Mouse (Mus musculus) CD4-positive helper T cell, adult 2 months (primary cell): ENCODE results near the gene Galntl6.
"Not testable (repeated sequence)": the region's sequence is repeated elsewhere in the genome, so short reads cannot be mapped to it uniquely, and the experiment has no call there.

Source experiments
- DNase-seq: peaks from one replicate; pipeline ENCODE4 v3.0.0-alpha.2; 2012; ENCODE audit warnings: low read depth, missing footprints, low spot score

Galntl6 gene

DNA sequence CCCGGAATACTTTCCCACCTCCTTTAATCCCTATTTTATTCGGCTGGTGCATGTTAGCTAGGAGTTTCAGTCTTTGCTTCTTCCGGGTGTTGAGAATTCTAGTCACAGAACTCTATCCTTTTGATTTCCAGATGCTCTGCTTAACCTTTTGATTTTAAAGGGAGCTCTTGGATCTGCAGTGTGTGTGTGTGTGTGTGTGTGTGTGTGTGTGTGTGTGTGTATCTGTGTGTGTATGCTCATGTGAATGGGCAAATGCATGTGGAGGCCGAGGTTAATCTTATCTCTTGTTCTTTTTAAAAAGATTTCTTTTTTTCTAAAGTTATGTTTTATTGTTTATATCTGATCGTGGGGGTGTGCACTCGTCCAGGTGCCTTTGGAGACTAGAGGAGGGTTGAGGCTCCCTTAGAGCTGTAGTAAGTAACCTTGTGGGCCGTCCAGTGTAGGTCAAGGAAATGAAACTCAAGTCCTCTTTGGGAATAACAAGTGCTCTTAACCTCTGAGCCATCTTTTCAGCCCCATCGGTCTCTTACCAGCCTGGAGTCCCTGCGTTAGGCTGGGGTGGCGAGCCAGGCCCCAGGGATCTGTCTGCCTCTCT, 1145.9 kb downstream of the Galntl6 start:
- DNase-seq = no peak

DNA sequence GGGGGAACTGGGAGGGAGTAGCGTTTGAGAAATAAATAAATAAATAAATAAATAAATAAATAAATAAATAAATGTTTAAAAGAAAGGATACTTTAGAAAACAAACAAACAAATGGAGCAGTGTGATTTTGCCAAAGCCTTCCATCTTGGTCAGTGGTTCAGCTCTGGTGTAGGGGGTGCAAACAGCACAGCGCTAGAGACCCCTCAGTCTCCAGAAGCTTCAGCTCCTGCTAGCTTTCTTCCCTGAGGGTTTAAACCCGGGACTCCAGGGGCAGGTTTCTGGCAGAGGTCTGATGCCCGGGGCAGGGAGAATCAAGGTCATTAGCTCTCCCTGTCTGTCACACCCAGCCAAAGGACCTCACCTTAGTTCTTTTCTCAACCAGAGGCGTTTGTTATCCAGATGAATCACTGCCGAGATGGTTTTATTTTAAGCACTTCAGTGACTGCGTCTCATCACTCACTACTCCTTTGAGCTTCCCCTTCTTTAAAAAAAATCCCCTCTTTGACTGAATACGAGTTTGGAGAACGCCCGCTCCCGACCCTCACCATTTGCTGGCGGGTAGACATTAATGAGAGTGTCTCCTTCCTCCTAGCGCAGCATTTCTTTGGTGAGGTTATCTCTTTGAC, 1146.6 kb downstream of the Galntl6 start:
- no peak for DNase-seq

GRCm38 (mm10) chr8:57765192-57765591, 1147.2 kb downstream of the Galntl6 start:
- DNase-seq = no peak

- DNase-seq = not testable (repeated sequence)
Observed at GRCm38 (mm10) chr8:57762622-57763021, 1149.8 kb downstream of the Galntl6 start.

DNA sequence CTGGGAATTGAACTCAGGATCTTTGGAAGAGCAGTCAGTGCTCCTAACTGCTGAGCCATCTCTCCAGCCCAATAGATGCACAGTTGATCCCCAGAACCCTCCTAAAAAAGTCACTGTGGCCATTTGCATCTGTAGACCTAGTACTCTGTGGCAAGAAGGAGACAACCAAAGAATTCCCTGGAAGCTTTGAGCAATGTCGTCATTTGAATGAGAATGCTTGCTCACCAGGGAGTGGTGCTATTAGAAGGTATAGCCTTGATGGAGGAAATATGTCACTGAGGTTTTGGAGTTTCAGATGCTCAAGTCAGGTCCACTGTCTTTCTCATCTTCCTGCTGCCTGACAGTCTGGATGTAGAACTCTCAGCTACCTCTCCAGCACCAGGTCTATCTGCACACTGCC, 1151.5 kb downstream of the Galntl6 start:
- no peak for DNase-seq

GRCm38 (mm10) chr8:57758857-57759256, 1153.6 kb downstream of the Galntl6 start:
- DNase-seq = peak; percentile 44

- no peak for DNase-seq
Observed at GRCm38 (mm10) chr8:57757476-57757875, 1155.0 kb downstream of the Galntl6 start.

DNA sequence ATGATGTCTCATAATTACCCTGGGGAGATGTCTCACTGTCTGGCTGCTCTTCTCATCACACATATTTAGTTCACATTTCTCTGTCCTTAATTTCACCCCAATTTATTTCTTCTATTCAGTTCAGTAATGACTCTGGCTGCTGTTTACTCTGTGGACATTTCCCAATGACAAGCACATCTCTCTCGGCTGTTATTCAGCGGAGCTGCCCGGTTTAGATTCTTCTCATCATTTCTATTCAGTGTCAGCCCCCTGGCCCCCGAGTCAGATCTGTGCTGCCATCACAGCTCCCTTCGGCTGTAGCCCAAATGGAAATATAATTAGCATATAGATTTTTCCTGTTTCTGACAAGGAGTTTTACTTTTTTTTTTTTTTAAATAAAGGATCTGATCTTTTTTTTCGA, 1158.4 kb downstream of the Galntl6 start:
- DNase-seq = no peak

GRCm38 (mm10) chr8:57743636-57744035, 1168.8 kb downstream of the Galntl6 start:
- peak; percentile 70 for DNase-seq

GRCm38 (mm10) chr8:57741983-57742382, 1170.5 kb downstream of the Galntl6 start:
- peak; percentile 16 for DNase-seq

DNA sequence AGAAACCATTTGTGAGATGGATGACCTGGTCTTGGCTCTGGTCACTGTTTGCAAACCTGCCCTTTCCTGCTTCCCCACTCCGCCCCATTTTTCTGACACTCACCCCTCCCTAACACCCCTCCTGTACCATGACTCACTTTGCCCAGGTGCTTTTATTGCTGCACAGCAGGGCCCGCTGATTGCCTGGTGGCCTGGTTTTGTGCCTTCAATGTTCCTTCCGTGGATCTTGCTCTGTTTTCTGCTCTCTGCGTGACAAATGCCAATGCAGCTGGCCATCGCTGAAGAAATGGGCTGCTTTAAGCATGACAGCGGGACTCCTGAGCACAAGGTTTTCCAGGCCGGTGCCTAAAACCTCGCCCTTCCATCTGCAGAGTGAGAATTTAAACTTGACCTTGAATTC, 1171.1 kb downstream of the Galntl6 start:
- DNase-seq = no peak

DNA sequence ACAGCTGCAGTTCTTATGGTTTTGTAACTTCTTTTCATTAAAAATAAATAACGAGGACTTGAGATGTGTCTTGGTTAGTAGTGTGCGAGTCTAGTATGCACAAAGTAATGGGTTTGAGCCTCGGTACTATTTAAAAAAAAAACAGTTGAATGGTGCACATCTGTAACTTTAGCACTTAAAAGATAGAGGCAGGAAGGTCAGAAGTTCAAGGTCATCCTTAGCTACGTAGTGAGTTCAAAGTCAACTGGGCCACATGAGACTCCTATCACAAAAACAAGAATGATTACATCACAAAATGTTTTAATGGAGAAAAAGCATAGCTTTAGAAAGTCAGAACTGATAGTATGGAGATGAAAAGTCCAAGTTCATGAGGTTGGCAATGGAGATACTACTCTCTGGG, 1175.2 kb downstream of the Galntl6 start:
- no peak for DNase-seq

GRCm38 (mm10) chr8:57732795-57733194, 1179.6 kb downstream of the Galntl6 start:
- DNase-seq = no peak

GRCm38 (mm10) chr8:57731666-57732065, 1180.8 kb downstream of the Galntl6 start:
- DNase-seq = no peak

DNA sequence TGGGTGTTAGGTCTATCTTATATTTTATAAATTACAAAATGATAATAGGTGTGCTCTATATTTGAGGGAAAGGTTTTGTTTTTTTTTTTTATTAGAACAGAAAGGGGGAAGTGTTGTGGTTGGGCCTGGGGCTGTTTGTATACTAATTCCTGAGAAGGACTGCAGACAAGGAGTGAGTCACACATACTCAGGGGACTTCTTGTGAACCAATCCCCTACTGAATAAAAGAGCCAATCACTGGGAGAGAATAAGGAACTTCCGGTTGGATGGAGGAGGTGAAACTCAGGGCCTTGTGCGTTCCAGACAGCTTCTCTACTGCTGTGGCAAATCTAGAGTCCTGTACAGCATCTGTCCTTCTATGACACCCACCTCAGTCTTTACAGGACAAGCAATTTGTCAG, 1184.2 kb downstream of the Galntl6 start:
- DNase-seq = no peak

DNA sequence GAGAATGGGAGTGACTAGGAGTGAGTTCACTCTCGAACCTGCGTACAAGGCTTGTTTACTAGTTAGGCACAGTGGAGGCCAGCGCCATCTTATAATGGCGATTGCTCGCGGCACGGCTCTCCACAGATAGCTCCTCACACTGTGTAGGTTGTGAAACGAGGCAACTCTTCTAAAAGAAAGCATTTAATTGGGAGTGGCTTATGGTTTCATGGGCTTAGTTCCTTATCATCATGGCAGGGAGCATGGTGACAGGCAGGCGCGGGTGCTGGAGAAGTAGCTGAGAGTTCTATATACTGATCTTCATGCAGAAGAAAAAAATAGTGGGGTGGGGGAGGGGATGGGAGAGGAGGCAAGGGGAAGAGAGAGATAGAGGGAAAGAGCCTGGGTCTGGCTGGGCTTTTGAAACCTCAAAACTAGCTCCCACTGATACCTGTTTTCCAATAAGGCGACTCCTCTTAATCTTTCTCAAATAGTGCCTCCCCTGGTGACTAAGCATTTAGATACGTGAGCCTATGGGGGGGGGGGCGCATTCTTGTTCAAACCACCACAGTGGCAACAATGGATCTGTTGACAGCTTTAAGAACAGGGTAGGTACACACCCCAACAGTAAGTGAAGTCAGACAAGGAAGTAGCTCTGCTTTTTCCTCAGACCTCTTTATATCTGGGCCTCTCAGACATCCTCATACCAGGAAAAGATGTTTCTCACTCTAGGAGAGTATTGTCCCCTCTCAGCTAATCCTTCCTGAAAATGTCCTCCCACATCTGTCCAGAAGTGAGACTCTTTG, 1187.4 kb downstream of the Galntl6 start:
- no peak for DNase-seq
